Mouse (Mus musculus): ENCODE measurements around the gene P2rx7. TPM values are rescaled to one million over a fixed set of nuclear protein-coding genes. Genes with fewer than 3 reads are reported as not detected.
A peak's percentile ranks its signal among the peaks of the same experiment; 100 is the strongest.
"Not testable (repeated sequence)": the region's sequence is repeated elsewhere in the genome, so short reads cannot be mapped to it uniquely, and the experiment has no call there.

Gene P2rx7
- polyA plus RNA-seq, 1 experiment = 2.5 TPM

- TF ChIP-seq GATA1 (IDR thresholded peaks at IDR 0.05; ENCODE audit: borderline replicate concordance, low read length) = no peak
- TF ChIP-seq FLI1 (IDR thresholded peaks at IDR 0.05; ENCODE audit: low read length) = no peak
- H3K4me3 ChIP-seq (replicated peaks) = no peak overlapping the region
- H3K27me3 ChIP-seq (replicated peaks) = peaks cover 81% of the 10 kb centered on the region
Measured at GRCm38 (mm10) chr5:122639986-122640385, 3.7 kb upstream of the P2rx7 start.

DNA sequence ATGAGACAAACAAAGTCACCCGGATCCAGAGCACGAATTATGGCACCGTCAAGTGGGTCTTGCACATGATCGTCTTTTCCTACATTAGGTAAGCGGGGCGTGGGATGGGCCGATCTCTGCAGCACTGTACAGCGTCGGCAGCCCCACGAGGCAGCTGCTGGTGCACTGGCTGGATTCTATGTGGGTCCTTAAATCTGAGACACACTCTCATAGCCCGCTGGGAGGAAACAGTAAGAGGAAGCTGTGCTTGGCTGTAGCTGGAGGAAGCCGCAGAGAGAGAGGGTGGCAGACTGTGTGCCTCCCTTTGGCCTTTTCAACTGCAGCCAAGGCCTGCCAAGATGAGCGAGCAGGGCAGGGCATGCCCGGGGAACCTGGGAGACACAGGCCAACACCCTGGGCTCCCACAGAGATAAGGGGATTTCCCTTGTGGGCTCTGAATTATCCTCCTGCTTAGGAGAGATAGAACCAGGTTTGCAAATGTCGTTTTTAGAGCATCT is 448 bp downstream of the P2rx7 start:
- TF ChIP-seq GATA1 (IDR thresholded peaks at IDR 0.05; ENCODE audit: borderline replicate concordance, low read length) (no peak), FLI1 (IDR thresholded peaks at IDR 0.05; ENCODE audit: low read length) (no peak)
- Histone ChIP-seq H3K27me3 (replicated peaks) (peaks cover 78% of the 10 kb centered on the region), H3K9me3 (peaks cover 9% of the 10 kb centered on the region), H3K4me3 (replicated peaks) (peak overlapping the region; percentile 88), H3K36me3 (replicated peaks; ENCODE audit: low read length) (no peaks in the 10 kb centered on the region), H3K4me1 (peaks cover 50% of the 10 kb centered on the region)

More at GRCm38 (mm10) chr5:122639986-122640385, 3.7 kb upstream of the P2rx7 start:
- Histone ChIP-seq H3K36me3 (replicated peaks; ENCODE audit: low read length) (no peaks in the 10 kb centered on the region), H3K4me1 (peaks cover 31% of the 10 kb centered on the region), H3K9me3 (0 out of 2 replicates have a peak, but pooled peaks cover 5% of the 10 kb centered on the region)

DNA sequence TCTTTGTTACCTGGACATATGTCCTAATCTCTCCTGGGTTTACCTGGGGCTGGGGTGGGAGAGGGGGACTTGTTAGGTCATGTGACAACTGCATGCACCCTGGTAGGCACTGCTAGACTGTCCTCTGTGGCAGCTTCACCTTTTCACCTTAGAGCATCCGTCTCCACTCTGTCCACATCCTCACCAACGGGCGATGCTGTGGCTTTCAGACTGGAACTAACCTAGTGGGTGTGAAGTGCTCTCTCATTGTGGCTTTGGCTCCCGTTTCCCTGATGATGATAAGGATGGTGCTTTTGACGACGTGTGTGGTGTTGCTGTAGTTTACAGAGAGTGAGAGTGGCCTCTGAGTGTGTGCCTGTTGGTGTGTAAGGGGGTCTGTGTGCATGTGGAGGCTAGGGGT is 1.6 kb downstream of the P2rx7 start:
- H3K36me3 ChIP-seq (replicated peaks; ENCODE audit: low read length) = no peaks in the 10 kb centered on the region
- H3K4me1 ChIP-seq = peaks cover 61% of the 10 kb centered on the region
- H3K27me3 ChIP-seq (replicated peaks) = peaks cover 82% of the 10 kb centered on the region
- peaks cover 9% of the 10 kb centered on the region for H3K9me3 ChIP-seq
- H3K4me3 ChIP-seq (replicated peaks) = peak overlapping the region; percentile 67
- TF ChIP-seq FLI1 (IDR thresholded peaks at IDR 0.05; ENCODE audit: low read length) (no peak), GATA1 (IDR thresholded peaks at IDR 0.05; ENCODE audit: borderline replicate concordance, low read length) (no peak)

DNA sequence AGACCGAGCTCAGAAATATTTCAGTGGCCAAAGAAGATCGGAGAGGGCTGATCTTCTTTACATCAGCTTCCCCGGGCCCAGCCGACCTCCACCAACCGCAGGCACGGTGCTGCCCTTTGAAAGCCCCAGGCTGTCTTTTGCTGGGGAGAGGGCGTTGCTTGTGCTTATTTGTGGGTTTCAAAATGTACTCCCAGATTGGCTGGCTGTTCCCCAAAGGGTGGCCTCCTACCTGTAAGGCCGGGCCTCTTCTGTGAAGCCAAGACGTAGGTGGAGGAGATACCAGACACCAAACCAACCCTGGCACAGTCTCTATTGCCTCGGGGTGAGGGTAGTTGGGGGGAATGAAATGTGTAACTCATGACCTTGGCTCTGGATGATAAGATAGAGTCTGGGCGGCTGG is 2.3 kb downstream of the P2rx7 start:
- H3K27me3 ChIP-seq (replicated peaks) = peaks cover 79% of the 10 kb centered on the region
- H3K4me3 ChIP-seq (replicated peaks) = no peak overlapping the region
- no peak for TF ChIP-seq GATA1 (IDR thresholded peaks at IDR 0.05; ENCODE audit: borderline replicate concordance, low read length)
- peaks cover 9% of the 10 kb centered on the region for H3K9me3 ChIP-seq
- H3K4me1 ChIP-seq = peaks cover 65% of the 10 kb centered on the region
- H3K36me3 ChIP-seq (replicated peaks; ENCODE audit: low read length) = no peaks in the 10 kb centered on the region

GRCm38 (mm10) chr5:122647256-122647924 is 3.7 kb downstream of the P2rx7 start:
- H3K27me3 ChIP-seq (replicated peaks) = peaks cover 73% of the 10 kb centered on the region
- H3K4me1 ChIP-seq = peaks cover 76% of the 10 kb centered on the region
- no peaks in the 10 kb centered on the region for H3K36me3 ChIP-seq (replicated peaks; ENCODE audit: low read length)
- peaks cover 9% of the 10 kb centered on the region for H3K9me3 ChIP-seq
- no peak overlapping the region for H3K4me3 ChIP-seq (replicated peaks)
- TF ChIP-seq FLI1 (IDR thresholded peaks at IDR 0.05; ENCODE audit: low read length) = no peak
- no peak for TF ChIP-seq GATA1 (IDR thresholded peaks at IDR 0.05; ENCODE audit: borderline replicate concordance, low read length)

DNA sequence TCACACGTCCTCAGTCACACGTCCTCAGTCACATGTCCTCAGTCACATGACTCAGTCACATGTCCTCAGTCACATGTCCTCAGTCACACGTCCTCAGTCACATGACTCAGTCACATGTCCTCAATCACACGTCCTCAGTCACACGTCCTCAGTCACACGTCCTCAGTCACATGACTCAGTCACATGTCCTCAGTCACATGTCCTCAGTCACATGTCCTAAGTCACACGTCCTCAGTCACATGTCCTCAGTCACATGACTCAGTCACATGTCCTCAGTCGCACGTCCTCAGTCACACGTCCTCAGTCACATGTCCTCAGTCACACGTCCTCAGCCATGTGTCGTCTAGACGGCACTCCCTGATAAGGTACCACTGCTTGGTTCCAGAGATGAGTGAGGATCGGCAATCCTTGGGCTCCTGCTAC is 4.3 kb downstream of the P2rx7 start:
- H3K27me3 ChIP-seq (replicated peaks) = peaks cover 72% of the 10 kb centered on the region
- peaks cover 82% of the 10 kb centered on the region for H3K4me1 ChIP-seq
- H3K4me3 ChIP-seq (replicated peaks) = peak overlapping the region; percentile 4
- not testable (repeated sequence) for H3K9me3 ChIP-seq; H3K36me3 ChIP-seq (replicated peaks; ENCODE audit: low read length)

DNA sequence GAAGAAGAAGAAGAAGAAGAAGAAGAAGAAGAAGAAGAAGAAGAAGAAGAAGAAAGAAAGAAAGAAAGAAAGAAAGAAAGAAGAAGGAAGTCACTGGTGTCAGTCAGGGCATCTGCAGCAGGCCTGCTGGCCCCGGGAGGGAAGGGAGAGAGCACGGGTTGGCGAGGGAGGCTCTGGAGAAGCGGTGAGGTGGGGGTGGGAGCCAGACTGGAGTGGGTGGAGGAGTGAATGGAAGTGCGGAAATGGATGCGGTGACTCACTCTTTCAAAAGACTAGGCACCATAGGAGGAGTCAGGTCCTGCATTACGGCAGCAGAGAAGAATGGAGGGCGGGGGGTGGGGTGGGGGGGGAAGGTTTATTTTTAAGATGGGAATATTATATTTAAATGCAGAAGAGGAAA is 5.6 kb downstream of the P2rx7 start:
- H3K4me1 ChIP-seq = peaks cover 81% of the 10 kb centered on the region
- no peak overlapping the region for H3K4me3 ChIP-seq (replicated peaks)
- H3K36me3 ChIP-seq (replicated peaks; ENCODE audit: low read length) = no peaks in the 10 kb centered on the region
- H3K27me3 ChIP-seq (replicated peaks) = peaks cover 70% of the 10 kb centered on the region
- TF ChIP-seq GATA1 (IDR thresholded peaks at IDR 0.05; ENCODE audit: borderline replicate concordance, low read length) (no peak), FLI1 (IDR thresholded peaks at IDR 0.05; ENCODE audit: low read length) (no peak)
- H3K9me3 ChIP-seq = peaks cover 9% of the 10 kb centered on the region

- Histone ChIP-seq H3K36me3 (replicated peaks; ENCODE audit: low read length) (no peaks in the 10 kb centered on the region), H3K4me3 (replicated peaks) (no peak overlapping the region), H3K9me3 (peaks cover 9% of the 10 kb centered on the region), H3K4me1 (peaks cover 73% of the 10 kb centered on the region), H3K27me3 (replicated peaks) (peaks cover 67% of the 10 kb centered on the region)
- TF ChIP-seq GATA1 (IDR thresholded peaks at IDR 0.05; ENCODE audit: borderline replicate concordance, low read length) (no peak), FLI1 (IDR thresholded peaks at IDR 0.05; ENCODE audit: low read length) (no peak)
Measured at GRCm38 (mm10) chr5:122650100-122650499, 6.4 kb downstream of the P2rx7 start.

DNA sequence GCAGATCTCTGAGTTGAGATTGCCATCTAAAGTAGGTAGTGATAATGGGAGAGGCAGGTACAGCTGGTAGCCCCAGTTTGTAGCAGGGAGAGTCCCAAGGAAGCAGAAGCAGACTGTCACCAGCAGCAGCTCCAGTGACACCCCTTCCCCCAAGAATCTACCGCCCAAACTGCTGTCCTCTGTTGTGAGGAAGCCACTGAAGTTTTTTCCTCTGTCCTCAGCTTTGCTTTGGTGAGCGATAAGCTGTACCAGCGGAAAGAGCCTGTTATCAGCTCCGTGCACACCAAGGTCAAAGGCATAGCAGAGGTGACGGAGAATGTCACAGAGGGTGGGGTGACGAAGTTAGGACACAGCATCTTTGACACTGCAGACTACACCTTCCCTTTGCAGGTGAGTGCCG is 8.8 kb downstream of the P2rx7 start:
- TF ChIP-seq GATA1 (IDR thresholded peaks at IDR 0.05; ENCODE audit: borderline replicate concordance, low read length) (0 out of 3 replicates have a peak, but pooled peaks have one; percentile 42), FLI1 (IDR thresholded peaks at IDR 0.05; ENCODE audit: low read length) (no peak)
- Histone ChIP-seq H3K4me3 (replicated peaks) (peak overlapping the region; percentile 80), H3K9me3 (peaks cover 9% of the 10 kb centered on the region), H3K27me3 (replicated peaks) (peaks cover 69% of the 10 kb centered on the region), H3K4me1 (peaks cover 52% of the 10 kb centered on the region), H3K36me3 (replicated peaks; ENCODE audit: low read length) (no peaks in the 10 kb centered on the region)

GRCm38 (mm10) chr5:122653112-122653445 is 9.4 kb downstream of the P2rx7 start:
- no peak overlapping the region for H3K4me3 ChIP-seq (replicated peaks)
- H3K4me1 ChIP-seq = peaks cover 47% of the 10 kb centered on the region
- no peaks in the 10 kb centered on the region for H3K36me3 ChIP-seq (replicated peaks; ENCODE audit: low read length)

More at GRCm38 (mm10) chr5:122653112-122653445, 9.4 kb downstream of the P2rx7 start:
- peaks cover 6% of the 10 kb centered on the region for H3K9me3 ChIP-seq
- peaks cover 70% of the 10 kb centered on the region for H3K27me3 ChIP-seq (replicated peaks)
- TF ChIP-seq FLI1 (IDR thresholded peaks at IDR 0.05; ENCODE audit: low read length) = no peak
- no peak for TF ChIP-seq GATA1 (IDR thresholded peaks at IDR 0.05; ENCODE audit: borderline replicate concordance, low read length)

Measured in megakaryocyte, embryonic 14.5 days (primary cell).